Mouse (Mus musculus) MEL (cell line): ENCODE data around the gene Gm9767. TPM values are rescaled to one million over a fixed set of nuclear protein-coding genes. Genes with fewer than 3 reads are reported as not detected.

ENCODE experiments used
- DNase-seq: peaks from one replicate; pipeline ENCODE4 v3.0.0; 2011; ENCODE audit warnings: low read depth, low spot score
- H3K27ac ChIP-seq: 2 replicates; pipeline ENCODE4 v1.5.1; 2012; ENCODE audit warnings: low read depth, mild to moderate bottlenecking, control low read depth, low read length, moderate library complexity; ENCODE audit not compliant: control insufficient read depth
- H3K27me3 ChIP-seq, 2 experiments: fragments of 150-350 bp in 1 of 2; sonication (generic) in 1 of 2; 2 replicates each; pipeline ENCODE4 v1.6.1; 2012; ENCODE audit warnings: low read length in 2 of 2, mild to moderate bottlenecking in 2 of 2, improper control_type of control experiment in 1 of 2, moderate library complexity in 1 of 2; ENCODE audit not compliant: insufficient read depth in 2 of 2, control insufficient read depth in 1 of 2
- H3K36me3 ChIP-seq, 2 experiments: 2 replicates each; pipeline ENCODE4 v1.6.1; 2012 to 2014; ENCODE audit warnings: low read length in 2 of 2, improper control_type of control experiment in 1 of 2, inconsistent platforms in 1 of 2, mild to moderate bottlenecking in 1 of 2; ENCODE audit not compliant: insufficient read depth in 2 of 2, control insufficient read depth in 1 of 2
- H3K4me1 ChIP-seq, 2 experiments: fragments of 150-350 bp in 1 of 2; sonication (generic) in 1 of 2; 2 replicates each; pipeline ENCODE4 v1.6.1; 2012; ENCODE audit warnings: low read length in 2 of 2, improper control_type of control experiment in 1 of 2, mild to moderate bottlenecking in 1 of 2; ENCODE audit not compliant: insufficient read depth in 2 of 2, control insufficient read depth in 1 of 2
- H3K4me3 ChIP-seq, 2 experiments: fragments of 150-350 bp in 1 of 2; sonication (generic) in 1 of 2; 2 replicates each; pipeline ENCODE4 v1.5.1; 2012; ENCODE audit warnings: low read depth in 2 of 2, low read length in 2 of 2, mild to moderate bottlenecking in 2 of 2, moderate library complexity in 2 of 2, control low read depth in 1 of 2, improper control_type of control experiment in 1 of 2; ENCODE audit not compliant: control insufficient read depth in 1 of 2, insufficient read depth in 1 of 2
- H3K79me2 ChIP-seq: 2 replicates; pipeline ENCODE4 v1.6.1; 2012; ENCODE audit warnings: mild to moderate bottlenecking, low read length, moderate library complexity; ENCODE audit not compliant: control insufficient read depth, poor library complexity, insufficient read depth
- H3K9ac ChIP-seq: 2 replicates; pipeline ENCODE4 v1.6.1; 2012; ENCODE audit warnings: low read depth, mild to moderate bottlenecking, control low read depth, low read length, moderate library complexity; ENCODE audit not compliant: control insufficient read depth, poor library complexity, severe bottlenecking
- H3K9me3 ChIP-seq: fragments of 150-350 bp; sonication (generic); replicated peaks from 2 replicates; pipeline ENCODE4 v1.6.1; 2012; ENCODE audit warnings: mild to moderate bottlenecking, low read length, improper control_type of control experiment, moderate library complexity; ENCODE audit not compliant: insufficient read depth
- EP300 ChIP-seq, 2 experiments: IDR thresholded peaks; 2 replicates each; pipeline ENCODE4 v1.6.1; 2011; ENCODE audit warnings: improper control_type of control experiment in 2 of 2, low read length in 2 of 2, low read depth in 1 of 2, mild to moderate bottlenecking in 1 of 2
- GABPA ChIP-seq: IDR thresholded peaks from 2 replicates; pipeline ENCODE4 v1.6.1; 2012; ENCODE audit warnings: low read depth, mild to moderate bottlenecking, inconsistent platforms, low read length, improper control_type of control experiment, moderate library complexity
- GATA1 ChIP-seq: IDR thresholded peaks from 2 replicates; pipeline ENCODE4 v1.6.1; 2011; ENCODE audit warnings: low read depth, low read length, improper control_type of control experiment
- HCFC1 ChIP-seq: IDR thresholded peaks from 2 replicates; pipeline ENCODE4 v1.6.1; 2012; ENCODE audit warnings: low read depth, mild to moderate bottlenecking, inconsistent platforms, low read length, improper control_type of control experiment, moderate library complexity
- JUND ChIP-seq: IDR thresholded peaks from 2 replicates; pipeline ENCODE4 v1.6.1; 2011; ENCODE audit warnings: low read depth, mild to moderate bottlenecking, improper control_type of control experiment, low read length
- MAFK ChIP-seq: IDR thresholded peaks from 2 replicates; pipeline ENCODE4 v1.6.1; 2011; ENCODE audit warnings: low read depth, mild to moderate bottlenecking, low read length, improper control_type of control experiment, borderline replicate concordance
- MEF2A ChIP-seq: IDR thresholded peaks from 2 replicates; pipeline ENCODE4 v1.6.1; 2014; ENCODE audit warnings: low read depth, mild to moderate bottlenecking, inconsistent platforms, low read length, improper control_type of control experiment; ENCODE audit not compliant: poor library complexity, insufficient replicate concordance, severe bottlenecking; ENCODE audit errors: extremely low read depth
- NELFE ChIP-seq: IDR thresholded peaks from 2 replicates; pipeline ENCODE4 v1.6.1; 2011; ENCODE audit warnings: low read depth, low read length, improper control_type of control experiment
- NRF1 ChIP-seq: IDR thresholded peaks from 2 replicates; pipeline ENCODE4 v1.6.1; 2014; ENCODE audit warnings: low read depth, mild to moderate bottlenecking, inconsistent platforms, low read length, improper control_type of control experiment, moderate library complexity; ENCODE audit not compliant: poor library complexity, insufficient read depth, severe bottlenecking
- POLR2A ChIP-seq, 2 experiments: IDR thresholded peaks; 2 replicates each; pipeline ENCODE4 v1.6.1; 2011 to 2012; ENCODE audit warnings: low read length in 2 of 2, mild to moderate bottlenecking in 2 of 2, control low read depth in 1 of 2, improper control_type of control experiment in 1 of 2, low read depth in 1 of 2, moderate library complexity in 1 of 2; ENCODE audit not compliant: control insufficient read depth in 1 of 2, insufficient read depth in 1 of 2, poor library complexity in 1 of 2
- POLR2AphosphoS2 ChIP-seq: IDR thresholded peaks from 2 replicates; pipeline ENCODE4 v1.6.1; 2011; ENCODE audit warnings: low read length, improper control_type of control experiment
- POLR2AphosphoS5 ChIP-seq: IDR thresholded peaks from 2 replicates; pipeline ENCODE4 v1.6.1; 2012; ENCODE audit warnings: low read depth, borderline replicate concordance, mild to moderate bottlenecking, inconsistent platforms, low read length, moderate library complexity, mixed read lengths
- TAL1 ChIP-seq: IDR thresholded peaks from 2 replicates; pipeline ENCODE4 v1.6.1; 2012; ENCODE audit warnings: mild to moderate bottlenecking, inconsistent platforms, low read length, moderate library complexity, mixed read lengths
- TCF12 ChIP-seq: IDR thresholded peaks from 2 replicates; pipeline ENCODE4 v1.6.1; 2014; ENCODE audit warnings: low read depth, mild to moderate bottlenecking, inconsistent platforms, low read length, improper control_type of control experiment, moderate library complexity
- USF1 ChIP-seq: IDR thresholded peaks from 2 replicates; pipeline ENCODE4 v1.6.1; 2014; ENCODE audit warnings: low read depth, mild to moderate bottlenecking, inconsistent platforms, low read length, improper control_type of control experiment, moderate library complexity
- USF2 ChIP-seq, 2 experiments: IDR thresholded peaks; 2 replicates each; pipeline ENCODE4 v1.6.1; 2011 to 2012; ENCODE audit warnings: improper control_type of control experiment in 2 of 2, low read length in 2 of 2, borderline replicate concordance in 1 of 2, inconsistent platforms in 1 of 2, low read depth in 1 of 2, mild to moderate bottlenecking in 1 of 2; ENCODE audit not compliant: insufficient read depth in 1 of 2
- ZC3H11A ChIP-seq: IDR thresholded peaks from 2 replicates; pipeline ENCODE4 v1.6.1; 2012; ENCODE audit warnings: low read depth, mild to moderate bottlenecking, inconsistent platforms, low read length, improper control_type of control experiment
- ZMIZ1 ChIP-seq: IDR thresholded peaks from 2 replicates; pipeline ENCODE4 v1.6.1; 2012; ENCODE audit warnings: low read depth, mild to moderate bottlenecking, inconsistent platforms, low read length, improper control_type of control experiment, moderate library complexity
- polyA plus RNA-seq, 2 experiments: library from polyadenylated mRNA; stranded (reverse) in 1 of 2; unstranded in 1 of 2; fragments of >175 nt in 1 of 2; fragments of >200 nt in 1 of 2; gene quantifications; 2 replicates each; pipeline versions ENCODE4 v1.2.1 to v1.2.4; 2012; ENCODE audit warnings: low replicate concordance in 2 of 2, low read depth in 1 of 2; ENCODE audit not compliant: insufficient read length in 2 of 2, insufficient read depth in 1 of 2, missing spikeins in 1 of 2
- total RNA-seq: library from RNA; depleted of rRNA; stranded (reverse); fragments of 300-350 nt; gene quantifications from 2 replicates; pipeline ENCODE4 v1.2.3, GENCODE M21; 2012

Gm9767 gene
- total and polyA plus RNA-seq, 3 experiments = not detected

DNA sequence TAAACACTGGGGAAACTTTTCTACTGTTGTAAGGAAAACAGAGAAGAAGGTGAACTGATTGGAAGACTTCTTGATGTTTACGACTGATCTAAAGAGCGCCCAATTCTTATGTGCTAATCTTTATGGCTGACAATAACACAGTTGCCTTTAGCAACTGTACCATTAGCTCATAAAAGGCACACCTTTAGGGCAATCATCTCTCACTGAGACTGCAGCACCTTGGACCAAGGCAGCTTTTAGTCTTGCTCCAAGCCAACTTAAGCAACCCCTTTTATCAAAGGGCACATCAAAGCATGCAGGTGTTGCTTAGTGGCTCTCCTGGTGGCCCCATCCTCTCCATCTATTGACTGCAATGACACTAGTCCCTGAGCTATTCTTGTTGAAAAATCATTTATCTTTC is 26.9 kb upstream of the Gm9767 start:
- Histone ChIP-seq H3K79me2 (no peaks in the 10 kb centered on the region), H3K9me3 (no peaks in the 10 kb centered on the region), H3K36me3 (no peaks in the 10 kb centered on the region), H3K27me3 (no peaks in the 10 kb centered on the region), H3K27ac (no peak overlapping the region), H3K9ac (no peak overlapping the region), H3K4me3 (no peak overlapping the region), H3K4me1 (no peaks in the 10 kb centered on the region)
- TF ChIP-seq MEF2A = no peak
- TF ChIP-seq TAL1 = no peak
- no peak for TF ChIP-seq MAFK
- no peak for TF ChIP-seq HCFC1
- TF ChIP-seq GATA1 = no peak
- TF ChIP-seq ZC3H11A = no peak
- no peak for TF ChIP-seq POLR2AphosphoS2
- TF ChIP-seq GABPA = no peak
- TF ChIP-seq USF2 (IDR thresholded peaks at IDR 0.05; ENCODE audit: borderline replicate concordance in 1 of 2, insufficient read depth in 1 of 2, low read depth in 1 of 2, low read length in 2 of 2) = no peak
- no peak for TF ChIP-seq TCF12
- TF ChIP-seq NRF1 = no peak
- TF ChIP-seq JUND = no peak
- TF ChIP-seq USF1 = no peak
- no peak for TF ChIP-seq ZMIZ1
- DNase-seq = no peak

DNA sequence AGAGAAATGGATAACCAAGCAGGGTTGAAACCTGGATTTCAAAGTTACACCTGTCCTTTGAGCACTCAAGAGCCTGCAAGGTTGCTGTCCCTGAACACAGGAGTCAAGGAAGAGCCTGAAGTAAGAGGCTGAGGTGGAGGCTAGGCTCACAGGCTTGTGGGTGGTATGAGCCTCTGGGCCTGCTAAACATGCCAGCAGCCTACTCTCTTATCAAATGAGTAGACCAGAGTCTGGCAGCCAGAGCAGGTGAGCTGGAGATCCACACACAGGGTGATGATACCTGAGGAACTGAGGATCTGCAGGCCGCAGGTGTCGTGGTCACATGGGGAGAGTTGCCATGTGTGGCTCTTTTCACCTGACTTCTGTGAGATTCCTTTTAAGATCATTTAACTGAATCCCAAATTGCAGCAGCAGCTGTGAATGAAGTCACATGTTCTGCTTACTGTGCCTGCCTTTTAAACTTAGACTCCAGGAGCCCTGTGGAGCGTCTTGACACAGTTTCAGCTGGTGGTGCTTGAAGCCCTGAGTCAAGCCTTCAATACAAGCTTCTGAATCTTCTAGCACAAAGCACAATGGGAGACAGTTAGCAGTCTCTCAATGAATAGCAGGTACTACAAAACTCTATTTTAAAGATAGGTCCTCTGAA is 18.3 kb upstream of the Gm9767 start:
- no peak overlapping the region for H3K27ac ChIP-seq
- H3K4me1 ChIP-seq = no peaks in the 10 kb centered on the region
- H3K27me3 ChIP-seq = no peaks in the 10 kb centered on the region
- no peak for DNase-seq
- H3K9me3 ChIP-seq = no peaks in the 10 kb centered on the region
- TF ChIP-seq POLR2AphosphoS5 (no peak), NRF1 (no peak), NELFE (no peak), USF2 (IDR thresholded peaks at IDR 0.05; ENCODE audit: borderline replicate concordance in 1 of 2, insufficient read depth in 1 of 2, low read depth in 1 of 2, low read length in 2 of 2) (no peak), HCFC1 (no peak), EP300 (IDR thresholded peaks at IDR 0.05; ENCODE audit: low read depth in 1 of 2, low read length in 2 of 2) (no peak), POLR2A (IDR thresholded peaks at IDR 0.05; ENCODE audit: control insufficient read depth in 1 of 2, insufficient read depth in 1 of 2, low read depth in 1 of 2, low read length in 2 of 2, poor library complexity in 1 of 2) (no peak)
- TF ChIP-seq, all 39 proteins: peak for 0
- Histone ChIP-seq H3K79me2 (no peaks in the 10 kb centered on the region), H3K4me3 (no peak overlapping the region), H3K9ac (no peak overlapping the region), H3K36me3 (no peaks in the 10 kb centered on the region)
